Mouse (Mus musculus) activated CD4-positive, CD25-positive, alpha-beta regulatory T cell, adult 9 weeks (primary cell): ENCODE data around the gene Tas2r104. TPM values are rescaled to one million over a fixed set of nuclear protein-coding genes. Genes with fewer than 3 reads are reported as not detected.

Experiments
- polyA plus RNA-seq: library from polyadenylated mRNA; unstranded; fragments of 100-300 nt; shearing (Covaris generic); gene quantifications from one replicate; pipeline ENCODE4 v1.2.1, GENCODE M21; 2017

Tas2r104 gene
- not detected for polyA plus RNA-seq

GRCm38 (mm10) chr6:131685644-131686043 is at the start of gene Tas2r104:
Gene Tas2r104 (minus strand): TSS chr6:131685744.

GRCm38 (mm10) chr6:131689963-131690362 is 4.4 kb upstream of the Tas2r104 start, which contains the start of gene Tas2r114:
Gene Tas2r114 (minus strand): TSS chr6:131690063.

GRCm38 (mm10) chr6:131687395-131687794 is 1.9 kb upstream of the Tas2r104 start, which contains the start of gene Tas2r105:
Gene Tas2r105 (minus strand): TSS chr6:131687495.

DNA sequence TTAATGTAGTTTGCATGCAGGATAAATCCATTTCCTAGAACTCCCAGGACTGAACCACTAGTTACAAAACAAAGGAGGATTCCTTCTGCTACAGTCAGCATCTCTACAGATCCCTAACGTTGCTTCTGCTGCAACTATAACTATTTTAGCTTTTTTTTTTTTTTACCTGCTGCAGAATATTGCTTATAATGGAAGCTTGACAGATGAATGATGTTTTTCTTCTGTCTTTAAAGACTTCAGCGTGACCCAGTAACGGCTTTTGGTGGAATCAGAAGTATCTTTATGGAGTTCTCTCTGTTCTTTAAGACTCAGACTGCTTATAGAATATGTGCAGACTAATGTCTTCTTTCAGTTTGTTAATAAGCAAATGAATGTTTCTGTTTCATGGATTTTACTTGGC is 6.8 kb downstream of the Tas2r104 start, which contains the start of gene Tas2r106:
Gene Tas2r106, minus strand, starts transcription at position 101 of the 400 bp plus-strand sequence.

DNA sequence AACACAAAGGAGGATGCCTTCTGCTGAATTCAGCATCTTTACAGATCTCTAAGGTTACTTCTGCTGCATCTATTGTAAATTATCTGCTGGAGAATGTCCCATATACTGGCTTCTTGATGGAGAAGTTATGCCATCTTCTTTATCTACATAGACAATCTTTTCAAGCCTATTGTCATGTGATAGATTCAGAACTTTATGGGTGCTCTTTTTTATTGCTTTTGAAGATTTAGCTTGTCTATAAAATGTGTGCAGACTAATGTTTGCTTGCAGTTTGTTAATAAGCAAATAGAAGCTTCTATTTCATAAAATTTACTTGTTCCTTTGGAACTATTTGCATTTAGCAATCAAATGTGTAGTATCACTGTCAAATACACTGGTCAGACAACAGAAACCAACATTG is 25.5 kb downstream of the Tas2r104 start, which contains the start of gene Tas2r107:
Gene Tas2r107, minus strand, starts transcription at position 101 of the 400 bp plus-strand sequence.

Other genes starting within 250 kb of the Tas2r104 start
- not detected for gene 5430401F13Rik, start 199.3 kb downstream of the Tas2r104 start, polyA plus RNA-seq
- gene Gm6619, start 199.3 kb downstream of the Tas2r104 start, polyA plus RNA-seq, result not detected
- not detected for gene Tas2r130, start 54.8 kb downstream of the Tas2r104 start, polyA plus RNA-seq
- gene Tas2r107, start 25.6 kb downstream of the Tas2r104 start, polyA plus RNA-seq, result not detected
- not detected for gene Tas2r106, start 6.9 kb downstream of the Tas2r104 start, polyA plus RNA-seq
- not detected for gene Tas2r105, start 1.8 kb upstream of the Tas2r104 start, polyA plus RNA-seq
- gene Tas2r114, start 4.3 kb upstream of the Tas2r104 start, polyA plus RNA-seq, result not detected